Mouse (Mus musculus) B cell, adult 2 months (primary cell): Measurements from ENCODE around the gene Per2.

Experiments
- DNase-seq, 2 experiments: peaks; one replicate each; pipeline ENCODE4 v3.0.0; 2022

Per2 gene

DNA sequence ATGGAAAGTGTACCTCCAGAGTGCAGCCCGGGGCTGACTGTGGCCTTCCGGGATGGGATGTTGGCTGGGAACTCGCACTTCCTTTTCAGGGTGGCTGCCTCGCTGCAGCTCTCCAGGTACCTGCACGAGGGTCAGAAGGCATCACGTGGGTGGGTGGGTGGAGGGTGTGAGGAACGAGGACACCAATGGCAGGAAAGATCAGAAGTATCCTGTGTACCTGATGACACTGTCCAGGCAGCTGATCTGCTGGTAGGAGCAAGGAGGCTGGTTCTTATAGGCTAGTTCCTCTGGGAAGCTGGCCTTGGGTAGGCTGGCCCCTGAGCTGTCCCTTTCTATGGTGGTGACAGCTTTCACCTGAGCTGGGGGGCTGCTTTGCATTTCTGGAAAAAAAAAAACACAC, 28.4 kb downstream of the Per2 start:
- no peak for DNase-seq

DNA sequence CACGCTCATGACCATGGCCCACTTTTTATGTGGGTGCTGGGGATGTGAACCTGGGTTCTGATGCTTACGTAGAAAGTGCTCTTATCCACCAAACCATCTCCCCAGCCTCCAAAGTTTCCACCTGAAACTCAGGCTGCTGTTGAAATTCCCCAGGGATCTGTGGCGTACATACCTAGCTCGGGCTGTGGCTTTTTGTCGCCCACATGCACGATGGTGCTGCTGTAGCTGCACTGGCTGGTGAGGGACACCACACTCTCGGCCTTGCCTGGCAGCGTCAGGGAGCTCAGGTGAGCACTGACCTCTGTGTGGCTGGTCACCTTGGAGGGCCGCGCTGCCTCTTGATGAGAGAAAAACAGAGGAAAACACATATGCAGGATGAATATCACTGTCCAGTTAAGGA, 29.9 kb downstream of the Per2 start:
- DNase-seq, result no peak

DNA sequence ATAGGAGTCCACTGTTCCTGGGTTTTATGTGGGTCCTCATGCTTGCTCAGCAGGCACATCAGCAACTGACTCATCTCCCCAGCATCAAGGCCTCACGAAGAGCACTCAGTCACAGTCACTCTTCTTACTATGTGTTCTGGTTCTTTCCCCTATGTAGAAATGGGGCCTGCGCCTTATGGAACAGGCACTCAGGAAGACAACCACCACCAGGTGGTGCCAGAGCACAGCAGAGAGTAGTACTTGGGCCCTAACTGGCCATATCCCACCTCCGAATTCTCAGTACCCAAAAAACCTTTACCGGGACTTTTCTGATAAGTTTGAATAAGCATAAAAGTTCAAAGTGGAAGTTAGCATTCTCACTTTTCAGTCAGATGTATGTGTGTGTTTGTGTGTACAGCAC, 30.5 kb downstream of the Per2 start:
- DNase-seq, result peak; percentile 82 to 84

GRCm38 (mm10) chr1:91426397-91426796, 32.7 kb downstream of the Per2 start:
- DNase-seq, result no peak

DNA sequence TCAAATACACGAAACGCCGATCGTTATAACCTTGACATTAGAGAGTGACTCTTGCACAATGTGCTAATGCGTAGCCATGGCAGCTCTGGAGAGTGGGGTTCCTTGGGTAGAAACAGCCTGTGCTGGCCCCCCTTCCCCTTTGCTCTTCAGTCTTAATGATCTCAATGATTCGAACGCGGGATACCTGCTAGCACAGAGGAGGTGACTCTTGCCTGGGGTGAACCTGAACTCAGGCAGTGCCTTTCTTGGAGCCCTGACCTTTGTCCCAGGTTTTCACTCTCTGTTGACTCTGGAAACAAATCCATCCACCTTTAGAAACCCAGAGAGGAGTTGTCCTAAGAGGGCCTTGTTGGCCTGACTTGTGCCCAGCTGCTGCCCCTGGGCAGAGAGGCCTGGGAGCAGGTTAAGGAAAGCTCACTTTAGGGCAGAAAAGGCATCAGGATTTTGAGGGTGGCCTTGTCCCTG, 38.5 kb downstream of the Per2 start:
- no peak for DNase-seq

GRCm38 (mm10) chr1:91419862-91420600, 39.1 kb downstream of the Per2 start:
- no peak for DNase-seq

GRCm38 (mm10) chr1:91417991-91418390, 41.1 kb downstream of the Per2 start:
- no peak for DNase-seq

GRCm38 (mm10) chr1:91415311-91415710, 43.8 kb downstream of the Per2 start:
- no peak for DNase-seq

DNA sequence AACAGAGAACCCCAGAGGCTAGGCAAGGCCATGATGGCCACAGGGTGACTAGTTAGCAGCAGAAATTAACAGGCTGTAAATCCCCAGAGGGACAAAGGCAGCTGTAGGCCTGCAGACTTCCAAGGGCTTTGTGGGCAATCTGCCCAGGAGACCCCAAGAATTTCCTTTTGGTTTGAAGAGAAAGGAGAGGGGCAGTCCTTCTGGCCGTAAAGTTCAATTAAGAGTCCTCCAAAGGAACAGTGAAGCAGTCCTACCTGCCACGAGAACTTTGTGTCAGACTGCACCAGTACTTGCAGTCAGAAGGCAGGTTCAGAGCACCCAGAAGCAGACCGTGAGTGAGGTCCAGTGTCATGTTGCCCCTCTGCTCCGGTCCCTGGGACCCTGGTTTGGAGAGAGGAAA, 44.2 kb downstream of the Per2 start:
- no peak for DNase-seq

GRCm38 (mm10) chr1:91413898-91414594, 45.1 kb downstream of the Per2 start, which contains the start of gene Hes6:
Hes6 (minus strand) TSS chr1:91414038.
- peak; percentile 51 to 56 for DNase-seq

DNA sequence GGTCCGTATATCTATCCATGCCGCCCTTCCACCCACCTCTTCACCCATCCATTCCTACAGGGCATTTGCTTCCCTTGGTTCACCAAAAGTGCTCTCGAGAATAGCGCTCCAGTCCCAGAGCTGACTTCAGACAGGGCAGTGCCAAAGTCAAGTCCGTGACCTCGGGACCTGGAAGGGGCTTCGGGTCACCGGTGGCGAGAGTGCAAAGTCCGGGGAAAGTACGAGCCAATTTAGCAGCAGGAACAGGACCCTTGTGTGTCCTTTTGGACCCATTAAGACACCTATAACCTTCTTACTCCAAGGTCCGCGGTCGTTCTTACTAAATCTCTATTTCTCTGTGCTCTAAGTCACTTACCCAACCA, 45.6 kb downstream of the Per2 start:
- DNase-seq, result no peak

GRCm38 (mm10) chr1:91413030-91413506, 46.1 kb downstream of the Per2 start:
- DNase-seq, result peak; percentile 91 to 92

DNA sequence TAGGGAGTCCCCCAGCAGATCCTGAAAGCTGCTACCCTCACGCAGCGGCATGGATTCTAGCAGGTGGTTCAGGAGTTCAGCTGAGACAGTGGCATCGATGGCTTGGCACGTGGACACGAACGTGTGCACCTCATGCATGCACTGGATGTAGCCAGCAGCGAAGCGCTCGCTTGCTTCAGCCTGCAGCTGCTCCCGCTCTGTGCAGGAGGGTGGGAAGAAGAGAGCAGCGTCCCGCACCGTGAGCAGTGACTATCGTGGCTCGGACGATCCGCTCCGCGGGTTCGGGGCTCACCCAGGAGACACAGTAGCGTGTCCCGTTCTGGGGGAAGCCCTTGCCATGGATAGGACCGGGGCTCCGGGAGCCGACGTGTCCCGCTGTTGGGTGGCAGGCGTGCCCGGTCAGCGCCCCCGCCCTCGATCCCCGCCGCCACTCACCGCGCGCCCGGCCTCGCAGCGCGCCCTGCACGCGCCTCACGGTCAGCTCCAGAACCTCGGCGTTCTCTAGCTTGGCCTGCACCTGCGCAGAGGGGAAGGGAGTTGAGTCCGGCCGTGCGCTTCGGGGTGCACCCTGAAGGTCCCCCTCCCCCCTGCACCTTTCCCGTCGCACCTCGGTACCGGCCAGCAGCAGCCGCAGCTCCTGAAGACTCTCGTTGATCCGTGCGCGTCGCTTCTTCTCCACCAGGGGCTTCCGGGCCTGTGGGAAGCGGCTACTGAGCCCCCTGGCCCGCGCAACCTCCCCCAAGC, 46.7 kb downstream of the Per2 start:
- DNase-seq, result peak in 1 of 2 experiments; percentile 19

GRCm38 (mm10) chr1:91411631-91412285, 47.4 kb downstream of the Per2 start:
- DNase-seq, result no peak

DNA sequence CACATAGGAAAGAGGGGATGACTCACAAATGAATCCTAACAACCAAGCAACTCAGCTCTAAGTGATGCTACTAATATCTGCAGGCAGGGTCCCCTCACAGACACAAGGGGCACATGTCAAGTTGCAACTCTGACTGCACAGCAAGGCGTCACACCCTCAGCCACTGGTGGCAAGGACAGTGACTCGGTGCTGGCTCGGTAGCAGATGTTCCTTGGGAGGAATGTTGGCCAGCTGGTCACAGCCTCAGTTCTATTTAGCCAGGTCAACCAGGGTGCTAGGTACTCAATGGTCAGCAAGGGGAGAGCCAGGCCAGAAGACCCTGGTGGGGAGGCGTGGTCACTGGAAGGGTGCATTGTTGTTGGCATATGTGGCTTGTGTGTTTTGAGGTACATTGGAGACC, 51.3 kb downstream of the Per2 start:
- no peak for DNase-seq

GRCm38 (mm10) chr1:91405406-91406169, 53.5 kb downstream of the Per2 start:
- DNase-seq, result peak; percentile 16 to 40

DNA sequence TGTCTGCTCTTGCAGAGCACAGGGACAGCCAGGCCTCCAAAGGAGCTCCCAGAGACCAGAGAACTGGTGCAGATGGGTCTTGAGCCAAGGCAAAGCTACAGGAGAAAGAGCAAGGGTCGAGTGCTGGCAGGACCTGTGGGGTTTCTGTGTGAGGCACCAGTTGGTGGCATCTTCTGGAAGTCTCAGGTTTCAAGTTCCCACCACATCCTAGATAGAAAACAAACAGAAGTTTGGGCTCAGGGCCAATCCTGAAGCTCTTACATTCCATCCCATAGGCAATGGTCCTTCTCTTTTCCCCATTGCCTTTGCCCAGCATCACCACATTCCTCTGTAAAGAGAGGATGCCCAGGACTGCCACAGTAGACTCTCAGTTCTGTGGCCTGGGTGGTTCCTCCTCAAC, 54.1 kb downstream of the Per2 start:
- DNase-seq, result no peak

DNA sequence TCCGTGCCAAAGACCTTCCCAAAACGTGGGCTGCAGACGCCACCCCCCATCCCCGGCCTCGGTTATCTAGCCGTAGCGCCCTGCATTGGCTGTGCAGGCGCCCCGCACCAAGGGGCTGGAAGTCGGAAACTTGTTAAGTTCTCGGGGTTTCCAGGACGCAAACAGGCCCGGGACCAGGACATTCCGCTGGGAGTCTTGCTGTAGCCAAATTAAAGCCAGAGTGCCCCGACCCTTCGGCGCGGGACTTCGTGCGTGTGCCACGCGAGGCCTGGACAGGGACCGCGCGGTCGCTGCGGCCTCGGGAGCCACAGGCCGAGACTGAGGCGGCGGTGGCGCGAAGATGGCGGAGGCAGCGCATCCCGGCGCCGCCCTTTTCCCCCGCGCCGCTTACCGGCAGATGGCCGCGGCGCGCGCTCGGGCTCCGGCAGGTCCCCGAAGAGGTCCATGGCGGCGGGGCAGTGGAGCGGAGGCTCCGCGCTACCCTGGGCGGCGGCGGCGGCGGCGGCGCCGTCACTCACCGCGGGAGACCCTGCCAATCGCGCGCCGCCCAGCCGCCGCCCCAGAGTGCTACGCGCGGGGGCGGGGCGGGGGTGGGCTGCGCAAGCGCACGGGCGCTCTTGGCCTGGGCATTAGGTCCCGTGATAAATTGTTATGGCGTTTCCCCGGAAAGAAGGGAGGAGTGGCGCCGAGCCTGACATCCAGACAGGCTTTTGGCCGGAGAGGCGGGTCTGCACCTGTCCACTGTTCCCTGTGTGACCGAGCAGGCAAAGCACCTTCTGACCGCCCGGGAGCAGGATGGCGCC, 60.7 kb downstream of the Per2 start, which contains the start of gene Ilkap:
Ilkap (minus strand) TSS at position 556 of the 803 bp plus-strand sequence.
- peak; percentile 80 to 84 for DNase-seq

- DNase-seq, result no peak
Observed at GRCm38 (mm10) chr1:91397927-91398259, 61.2 kb downstream of the Per2 start.

GRCm38 (mm10) chr1:91390369-91390768, 68.8 kb downstream of the Per2 start:
- no peak for DNase-seq

DNA sequence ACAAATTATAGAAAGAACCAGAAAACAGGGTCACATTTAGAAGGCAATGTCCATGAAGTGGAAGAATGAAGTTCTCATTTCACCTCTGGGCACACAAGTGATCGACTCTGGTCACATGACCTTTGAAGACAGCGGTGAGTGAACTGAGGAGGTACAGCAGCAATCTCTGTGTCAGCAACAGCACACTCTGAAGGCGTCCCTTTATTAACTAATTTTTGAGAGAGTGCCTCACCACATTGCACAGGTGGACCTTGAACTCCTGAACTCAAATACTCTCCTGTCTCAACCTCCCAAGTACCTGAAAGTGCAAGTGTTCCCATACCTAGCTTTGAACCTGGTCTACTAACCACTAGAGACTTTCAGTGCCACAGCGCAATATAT, 78.0 kb downstream of the Per2 start:
- DNase-seq, result no peak
